Mouse (Mus musculus) lung, embryonic 15.5 days (tissue): ENCODE results near the gene Gpr152. TPM values are rescaled to one million over a fixed set of nuclear protein-coding genes. Genes with fewer than 3 reads are reported as not detected.
"Not testable (repeated sequence)": the region's sequence is repeated elsewhere in the genome, so short reads cannot be mapped to it uniquely, and the experiment has no call there.

ENCODE experiments used
- ATAC-seq: fragments of 200-750 bp; cut with Nextera tagmentation; 2 replicates; pipeline ENCODE4 v1.8.0; 2017; ENCODE audit warnings: moderate number of reproducible peaks, borderline replicate concordance; ENCODE audit not compliant: low FRiP score, low TSS enrichment; ENCODE audit errors: extremely low read depth
- H3K27ac ChIP-seq: fragments of 300-500 bp; sonication (generic); 2 replicates; pipeline ENCODE4 v1.5.1; 2015; ENCODE audit warnings: moderate library complexity, mild to moderate bottlenecking, inconsistent platforms
- H3K27me3 ChIP-seq: fragments of 300-500 bp; sonication (generic); 2 replicates; pipeline ENCODE4 v1.6.1; 2015; ENCODE audit warnings: inconsistent platforms
- H3K36me3 ChIP-seq: fragments of 300-500 bp; sonication (generic); 2 replicates; pipeline ENCODE4 v1.6.1; 2015; ENCODE audit warnings: inconsistent platforms
- H3K4me1 ChIP-seq: fragments of 300-500 bp; sonication (generic); 2 replicates; pipeline ENCODE4 v1.6.1; 2015; ENCODE audit warnings: inconsistent platforms
- H3K4me2 ChIP-seq: fragments of 300-500 bp; sonication (generic); 2 replicates; pipeline ENCODE4 v1.6.1; 2015; ENCODE audit warnings: inconsistent platforms, mild to moderate bottlenecking, moderate library complexity
- H3K4me3 ChIP-seq: fragments of 300-500 bp; sonication (generic); 2 replicates; pipeline ENCODE4 v1.5.1; 2015; ENCODE audit warnings: mild to moderate bottlenecking, inconsistent platforms
- H3K9ac ChIP-seq: fragments of 300-500 bp; sonication (generic); 2 replicates; pipeline ENCODE4 v1.6.1; 2015; ENCODE audit warnings: inconsistent platforms
- H3K9me3 ChIP-seq: fragments of 300-500 bp; sonication (generic); 2 replicates; pipeline ENCODE4 v1.6.1; 2016; ENCODE audit warnings: inconsistent platforms
- WGBS: fragments of 180-500 bp; shearing (Covaris S2); methylation state at CpG from one replicate; pipeline ENCODE4 v1.1.7; 2015; 5-methylcytosine and 5-hydroxymethylcytosine counted together
- polyA plus RNA-seq: library from polyadenylated mRNA; unstranded; fragments of >200 nt; fragmentation: Nextera tagmentation; extraction: Ambion mirVana; gene quantifications from 2 replicates; pipeline ENCODE4 v1.2.1, GENCODE M21; 2015

Gene Gpr152
- polyA plus RNA-seq, 1 experiment from 2014 or later = not detected

GRCm38 (mm10) chr19:4122411-4123370 is 16.9 kb upstream of the Gpr152 start:
- WGBS = 80% methylated on average over 7 of the region's 7 CpGs
- H3K27me3 ChIP-seq = no peaks in the 10 kb centered on the region
- H3K4me2 ChIP-seq = no peak overlapping the region
- no peak for ATAC-seq
- peaks cover 31% of the 10 kb centered on the region for H3K4me1 ChIP-seq
- H3K36me3 ChIP-seq = peaks cover 10% of the 10 kb centered on the region
- H3K9me3 ChIP-seq = no peaks in the 10 kb centered on the region
- H3K27ac ChIP-seq = no peak overlapping the region
- no peak overlapping the region for H3K9ac ChIP-seq
- no peak overlapping the region for H3K4me3 ChIP-seq

- H3K27me3 ChIP-seq = no peaks in the 10 kb centered on the region
- 63% methylated on average over 4 of the region's 4 CpGs for WGBS
- peaks cover 19% of the 10 kb centered on the region for H3K36me3 ChIP-seq
- H3K9ac ChIP-seq = no peak overlapping the region
- H3K4me2 ChIP-seq = no peak overlapping the region
- no peaks in the 10 kb centered on the region for H3K9me3 ChIP-seq
- no peak overlapping the region for H3K4me3 ChIP-seq
- no peak overlapping the region for H3K27ac ChIP-seq
- no peak for ATAC-seq
- peaks cover 32% of the 10 kb centered on the region for H3K4me1 ChIP-seq
Measured at GRCm38 (mm10) chr19:4124432-4124831, 15.2 kb upstream of the Gpr152 start.

GRCm38 (mm10) chr19:4125268-4125667 is 14.3 kb upstream of the Gpr152 start:
- ATAC-seq = peak; percentile 48
- peak overlapping the region; percentile 78 for H3K4me3 ChIP-seq
- 5% methylated on average over 4 of the region's 4 CpGs for WGBS
- H3K4me2 ChIP-seq = peak overlapping the region; percentile 49
- H3K9me3 ChIP-seq, H3K27ac ChIP-seq, H3K27me3 ChIP-seq: not testable (repeated sequence)
- peaks cover 24% of the 10 kb centered on the region for H3K36me3 ChIP-seq
- peaks cover 25% of the 10 kb centered on the region for H3K4me1 ChIP-seq
- peak overlapping the region; percentile 12; the same call in 1 of the 2 replicates for H3K9ac ChIP-seq

GRCm38 (mm10) chr19:4125741-4126696 is 13.6 kb upstream of the Gpr152 start, which contains the start of gene Aip:
Aip (minus strand) TSS chr19:4125858.
- H3K4me3 ChIP-seq = peak within 1 kb of the TSS; percentile 78
- peak within 1 kb of the TSS; percentile 39; the same call in 1 of the 2 replicates for H3K27ac ChIP-seq
- peak within 1 kb of the TSS; percentile 71 for H3K4me2 ChIP-seq
- no peaks in the 10 kb centered on the region for H3K27me3 ChIP-seq
- H3K36me3 ChIP-seq = peaks cover 26% of the 10 kb centered on the region
- peak; percentile 94 for ATAC-seq
- no peaks in the 10 kb centered on the region for H3K9me3 ChIP-seq
- under 1% methylated on average over 63 of the region's 64 CpGs for WGBS
- H3K9ac ChIP-seq = peak within 1 kb of the TSS; percentile 79
- H3K4me1 ChIP-seq = peaks cover 17% of the 10 kb centered on the region

GRCm38 (mm10) chr19:4126759-4127495 is 12.7 kb upstream of the Gpr152 start:
- peaks cover 33% of the 10 kb centered on the region for H3K36me3 ChIP-seq
- H3K9me3 ChIP-seq = no peaks in the 10 kb centered on the region
- H3K27ac ChIP-seq = no peak overlapping the region
- no peaks in the 10 kb centered on the region for H3K27me3 ChIP-seq
- H3K4me1 ChIP-seq = peaks cover 17% of the 10 kb centered on the region
- peak overlapping the region; percentile 79 for H3K9ac ChIP-seq
- peak overlapping the region; percentile 71 for H3K4me2 ChIP-seq
- peak overlapping the region; percentile 78 for H3K4me3 ChIP-seq
- 54% methylated on average over 7 of the region's 7 CpGs for WGBS
- ATAC-seq = no peak

- no peaks in the 10 kb centered on the region for H3K9me3 ChIP-seq
- peaks cover 46% of the 10 kb centered on the region for H3K36me3 ChIP-seq
- 85% methylated on average over 7 of the region's 7 CpGs for WGBS
- no peak overlapping the region for H3K27ac ChIP-seq
- H3K4me1 ChIP-seq = peaks cover 17% of the 10 kb centered on the region
- H3K9ac ChIP-seq = no peak overlapping the region
- no peak overlapping the region for H3K4me2 ChIP-seq
- H3K4me3 ChIP-seq = no peak overlapping the region
- no peak for ATAC-seq
- H3K27me3 ChIP-seq = no peaks in the 10 kb centered on the region
Measured at GRCm38 (mm10) chr19:4129462-4129861, 10.1 kb upstream of the Gpr152 start.

- Histone ChIP-seq H3K9ac (no peak overlapping the region), H3K36me3 (peaks cover 46% of the 10 kb centered on the region), H3K27me3 (no peaks in the 10 kb centered on the region), H3K9me3 (no peaks in the 10 kb centered on the region), H3K4me3 (no peak overlapping the region), H3K4me2 (no peak overlapping the region), H3K27ac (no peak overlapping the region), H3K4me1 (peaks cover 14% of the 10 kb centered on the region)
- ATAC-seq = no peak
- WGBS = 80% methylated on average over 4 of the region's 4 CpGs
Measured at GRCm38 (mm10) chr19:4130106-4130505, 9.5 kb upstream of the Gpr152 start.

- H3K9me3 ChIP-seq = no peaks in the 10 kb centered on the region
- no peaks in the 10 kb centered on the region for H3K27me3 ChIP-seq
- no peak overlapping the region for H3K27ac ChIP-seq
- WGBS = 86% methylated on average over 5 of the region's 5 CpGs
- H3K4me2 ChIP-seq = no peak overlapping the region
- peaks cover 46% of the 10 kb centered on the region for H3K36me3 ChIP-seq
- ATAC-seq = no peak
- H3K4me3 ChIP-seq = no peak overlapping the region
- peaks cover 14% of the 10 kb centered on the region for H3K4me1 ChIP-seq
- H3K9ac ChIP-seq = no peak overlapping the region
Measured at GRCm38 (mm10) chr19:4131075-4131474, 8.5 kb upstream of the Gpr152 start.

GRCm38 (mm10) chr19:4131768-4132167 is 7.8 kb upstream of the Gpr152 start:
- Histone ChIP-seq H3K4me2 (no peak overlapping the region), H3K27me3 (no peaks in the 10 kb centered on the region), H3K9ac (no peak overlapping the region), H3K4me1 (peaks cover 10% of the 10 kb centered on the region), H3K27ac (no peak overlapping the region), H3K36me3 (peaks cover 46% of the 10 kb centered on the region), H3K4me3 (no peak overlapping the region), H3K9me3 (no peaks in the 10 kb centered on the region)
- ATAC-seq = no peak
- 77% methylated on average over 2 of the region's 2 CpGs for WGBS

GRCm38 (mm10) chr19:4134354-4134753 is 5.2 kb upstream of the Gpr152 start:
- Histone ChIP-seq H3K36me3 (peaks cover 27% of the 10 kb centered on the region), H3K9ac (no peak overlapping the region), H3K27me3 (no peaks in the 10 kb centered on the region), H3K4me3 (no peak overlapping the region), H3K27ac (no peak overlapping the region), H3K4me1 (no peaks in the 10 kb centered on the region), H3K9me3 (no peaks in the 10 kb centered on the region), H3K4me2 (no peak overlapping the region)
- ATAC-seq = no peak
- WGBS = 78% methylated on average over 4 of the region's 4 CpGs
